Mouse (Mus musculus): Measurements from ENCODE around the gene Zfp619. TPM values are rescaled to one million over a fixed set of nuclear protein-coding genes. Genes with fewer than 3 reads are reported as not detected.

Gene Zfp619
- total and polyA plus RNA-seq, 3 experiments, result 0.62 to 1.3 TPM; not detected in 1

GRCm38 (mm10) chr7:39545134-39545533, 27.6 kb downstream of the Zfp619 start:
- DNase-seq (ENCODE audit: low read depth, low spot score), result no peak
- Histone ChIP-seq H3K27ac (ENCODE audit: control insufficient read depth, low read depth, low read length) (peak overlapping the region; percentile 35; the same call in 1 of the 2 replicates), H3K27me3 (ENCODE audit: control insufficient read depth in 1 of 2, insufficient read depth in 2 of 2, low read length in 2 of 2) (no peaks in the 10 kb centered on the region), H3K9me3 (replicated peaks; ENCODE audit: insufficient read depth, low read length) (no peaks in the 10 kb centered on the region), H3K79me2 (ENCODE audit: control insufficient read depth, insufficient read depth, low read length, poor library complexity) (no peaks in the 10 kb centered on the region; the same call in 1 of the 2 replicates), H3K36me3 (ENCODE audit: control insufficient read depth in 1 of 2, insufficient read depth in 2 of 2, low read length in 2 of 2) (no peaks in the 10 kb centered on the region), H3K4me1 (ENCODE audit: control insufficient read depth in 1 of 2, insufficient read depth in 2 of 2, low read length in 2 of 2) (peaks cover 0 to 3% of the 10 kb centered on the region in 2 experiments; a peak in 1 of 4 replicates), H3K4me3 (ENCODE audit: control insufficient read depth in 1 of 2, insufficient read depth in 1 of 2, low read depth in 2 of 2, low read length in 2 of 2) (peak overlapping the region; percentile 83 to 85), H3K9ac (ENCODE audit: control insufficient read depth, low read depth, low read length, poor library complexity, severe bottlenecking) (peak overlapping the region; percentile 76)
- TF ChIP-seq CHD2 (IDR thresholded peaks at IDR 0.05; ENCODE audit: low read length) (no peak), BHLHE40 (IDR thresholded peaks at IDR 0.05; ENCODE audit: borderline replicate concordance, low read depth, low read length) (no peak), ZC3H11A (IDR thresholded peaks at IDR 0.05; ENCODE audit: low read depth, low read length) (no peak), MAZ (IDR thresholded peaks at IDR 0.05; ENCODE audit: low read depth, low read length) (no peak), UBTF (IDR thresholded peaks at IDR 0.05; ENCODE audit: borderline replicate concordance, insufficient read depth, low read depth, low read length) (no peak), JUND (IDR thresholded peaks at IDR 0.05; ENCODE audit: low read depth, low read length) (no peak)

- Histone ChIP-seq H3K9me3 (replicated peaks; ENCODE audit: insufficient read depth, low read length) (no peaks in the 10 kb centered on the region), H3K79me2 (ENCODE audit: control insufficient read depth, insufficient read depth, low read length, poor library complexity) (peaks cover 4% of the 10 kb centered on the region), H3K4me1 (ENCODE audit: control insufficient read depth in 1 of 2, insufficient read depth in 2 of 2, low read length in 2 of 2) (peaks cover 5 to 10% of the 10 kb centered on the region in 2 experiments; a peak in 3 of 4 replicates), H3K27ac (ENCODE audit: control insufficient read depth, low read depth, low read length) (no peak overlapping the region), H3K4me3 (ENCODE audit: control insufficient read depth in 1 of 2, insufficient read depth in 1 of 2, low read depth in 2 of 2, low read length in 2 of 2) (no peak overlapping the region), H3K9ac (ENCODE audit: control insufficient read depth, low read depth, low read length, poor library complexity, severe bottlenecking) (no peak overlapping the region), H3K36me3 (ENCODE audit: control insufficient read depth in 1 of 2, insufficient read depth in 2 of 2, low read length in 2 of 2) (peaks cover 0 to 12% of the 10 kb centered on the region in 2 experiments; a peak in 2 of 4 replicates), H3K27me3 (ENCODE audit: control insufficient read depth in 1 of 2, insufficient read depth in 2 of 2, low read length in 2 of 2) (no peaks in the 10 kb centered on the region)
- DNase-seq (ENCODE audit: low read depth, low spot score), result peak; percentile 54
- TF ChIP-seq GATA1 (IDR thresholded peaks at IDR 0.05; ENCODE audit: low read depth, low read length) (no peak), TAL1 (IDR thresholded peaks at IDR 0.05; ENCODE audit: low read length) (no peak), TBP (IDR thresholded peaks at IDR 0.05; ENCODE audit: low read depth, low read length) (no peak), USF1 (IDR thresholded peaks at IDR 0.05; ENCODE audit: low read depth, low read length) (no peak), ZKSCAN1 (IDR thresholded peaks at IDR 0.05; ENCODE audit: low read depth, low read length) (no peak), SIN3A (IDR thresholded peaks at IDR 0.05; ENCODE audit: low read length) (no peak), ZC3H11A (IDR thresholded peaks at IDR 0.05; ENCODE audit: low read depth, low read length) (no peak), MAX (IDR thresholded peaks at IDR 0.05; ENCODE audit: low read length) (no peak), BHLHE40 (IDR thresholded peaks at IDR 0.05; ENCODE audit: borderline replicate concordance, low read depth, low read length) (no peak), MEF2A (IDR thresholded peaks at IDR 0.05; ENCODE audit: extremely low read depth, insufficient replicate concordance, low read depth, low read length, poor library complexity, severe bottlenecking) (no peak), MYB (IDR thresholded peaks at IDR 0.05; ENCODE audit: low read depth, low read length) (no peak), CHD2 (IDR thresholded peaks at IDR 0.05; ENCODE audit: low read length) (no peak), GABPA (IDR thresholded peaks at IDR 0.05; ENCODE audit: low read depth, low read length) (no peak)
Observed at GRCm38 (mm10) chr7:39549336-39549735, 31.8 kb downstream of the Zfp619 start.
